Mouse (Mus musculus): ENCODE data around the gene Baiap2l2. TPM values are rescaled to one million over a fixed set of nuclear protein-coding genes. Genes with fewer than 3 reads are reported as not detected.
A peak's percentile ranks its signal among the peaks of the same experiment; 100 is the strongest.

Gene Baiap2l2
- under 1 TPM in 1 of 2 experiments, not detected in 1; 0.24 TPM for total RNA-seq (2021)
- 1.5 and 8.5 TPM in 2 replicates for polyA plus RNA-seq (2012; rRNA removed)
- long read RNA-seq, partial matches to known transcripts: 0 of 1 reads
- long read RNA-seq, other reads (novel, unspliced or antisense): 1 of 1 reads

DNA sequence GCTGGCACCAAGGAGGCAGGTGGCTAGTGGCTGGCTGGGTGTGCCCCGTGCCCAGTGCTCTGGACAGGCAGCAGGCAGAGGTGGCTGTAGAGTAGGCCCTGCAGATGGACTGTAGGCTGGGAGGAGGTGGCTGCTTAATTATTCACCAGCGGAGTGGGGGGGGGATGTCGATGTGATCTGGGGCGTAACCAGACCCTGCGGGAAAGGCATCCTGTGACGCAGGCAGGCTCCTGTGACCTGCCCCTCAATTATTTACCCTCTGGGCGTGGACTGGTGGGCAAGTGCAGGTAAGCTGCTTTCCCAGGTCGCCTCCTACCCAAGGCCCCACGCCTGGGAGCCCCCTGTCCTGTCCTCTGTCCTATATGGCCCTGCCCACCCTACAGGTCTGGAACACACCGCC lies at the start of gene Baiap2l2:
TSS of gene Baiap2l2 (minus strand) at position 139 of the 400 bp plus-strand sequence.
- no peak for DNase-seq

DNA sequence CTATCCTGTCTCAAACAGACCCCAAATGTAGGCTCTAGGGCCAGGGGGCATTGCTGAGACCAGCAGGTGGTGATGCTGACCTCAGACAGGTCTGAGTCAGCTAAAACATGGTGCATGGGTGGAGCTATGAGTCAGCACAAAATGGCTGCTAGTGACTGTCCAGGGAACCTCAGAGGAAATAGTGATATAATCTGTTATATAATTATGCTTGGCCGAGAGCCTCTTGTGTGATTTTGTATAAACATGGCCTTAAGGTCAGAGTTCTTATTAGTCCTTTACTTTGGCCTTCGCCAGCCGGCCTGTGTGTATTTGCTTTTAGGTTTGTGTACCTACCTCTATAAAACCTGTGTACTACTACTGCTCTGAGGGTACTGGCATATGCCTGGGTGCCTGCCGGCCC lies 48.1 kb upstream of the Baiap2l2 start:
- peak; percentile 56 for DNase-seq

DNA sequence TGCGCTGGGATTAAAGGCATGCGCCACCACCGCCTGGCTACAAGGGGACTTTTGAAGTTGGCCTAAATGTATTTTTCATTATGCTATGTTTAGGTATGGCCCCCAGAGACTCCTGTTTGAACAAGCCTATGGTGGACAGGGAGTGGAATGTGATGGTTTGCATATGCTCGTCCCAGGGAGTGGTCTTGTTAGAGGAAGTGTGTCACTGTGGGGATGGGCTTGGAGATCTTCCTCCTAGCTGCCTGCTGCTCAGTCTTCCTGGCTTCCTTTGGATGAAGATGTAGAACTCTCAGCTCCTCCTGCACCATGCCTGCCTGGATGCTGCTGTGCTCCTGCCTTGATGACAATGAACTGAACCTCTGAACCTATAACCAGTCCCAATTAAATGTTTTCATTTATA lies 45.2 kb upstream of the Baiap2l2 start:
- no peak for DNase-seq

- DNase-seq: no peak
These were observed 44.6 kb upstream of the Baiap2l2 start for GRCm38 (mm10) chr15:79329979-79330363.

GRCm38 (mm10) chr15:79329346-79329978 lies 44.1 kb upstream of the Baiap2l2 start:
- no peak for DNase-seq

GRCm38 (mm10) chr15:79328939-79329275 lies 43.6 kb upstream of the Baiap2l2 start:
- DNase-seq: no peak

DNA sequence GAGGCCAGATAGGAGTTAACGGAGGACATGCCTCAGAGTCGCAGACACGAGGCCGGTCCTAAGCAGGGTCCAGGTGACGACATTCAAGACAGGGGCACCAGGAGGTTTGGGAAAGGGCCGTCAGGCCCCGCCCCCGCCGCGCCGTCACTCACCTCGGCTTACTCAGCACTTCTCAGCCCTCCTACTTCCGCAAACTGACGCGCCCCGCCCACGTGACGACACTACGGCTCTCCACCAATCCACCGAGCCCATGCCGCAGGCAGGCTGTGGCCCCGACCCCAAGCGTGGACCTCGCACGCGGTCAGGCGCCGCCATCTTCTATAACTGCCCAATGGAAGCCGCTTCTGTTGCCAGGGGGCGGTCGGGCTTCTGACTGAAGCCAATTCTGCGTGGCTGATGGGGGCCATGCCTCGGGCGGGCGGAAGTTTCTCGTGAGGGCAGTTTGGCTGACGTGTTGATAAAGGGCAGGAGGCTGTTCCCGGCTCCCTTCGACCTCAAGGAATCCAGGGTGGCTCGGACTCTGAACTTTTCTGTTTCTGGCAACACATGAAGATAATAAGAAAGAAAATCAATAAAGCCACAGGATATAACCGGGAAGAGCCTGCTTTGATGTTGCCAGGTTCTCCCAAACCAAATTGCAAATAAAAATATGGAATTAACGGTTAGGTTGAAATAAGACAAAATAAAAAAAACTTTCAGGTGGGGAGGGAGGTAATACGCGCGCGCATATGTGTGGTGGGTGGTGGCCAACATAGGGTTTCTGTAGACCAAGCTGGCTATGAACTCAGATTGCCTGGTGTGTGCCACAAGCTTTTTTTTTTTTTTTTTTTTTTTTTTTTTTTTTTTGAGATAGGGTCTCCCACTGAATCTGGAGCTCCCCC lies 43.0 kb upstream of the Baiap2l2 start, which contains the start of gene Pla2g6:
TSS of gene Pla2g6 (minus strand) at position 333 of the 881 bp plus-strand sequence.
- DNase-seq: peak; percentile 99

- peak; percentile 67 for DNase-seq
These were observed 41.9 kb upstream of the Baiap2l2 start for GRCm38 (mm10) chr15:79326971-79327961.

- no peak for DNase-seq
These were observed 40.9 kb upstream of the Baiap2l2 start for GRCm38 (mm10) chr15:79326264-79326663.

- no peak for DNase-seq
These were observed 40.4 kb upstream of the Baiap2l2 start for GRCm38 (mm10) chr15:79325742-79326141.

DNA sequence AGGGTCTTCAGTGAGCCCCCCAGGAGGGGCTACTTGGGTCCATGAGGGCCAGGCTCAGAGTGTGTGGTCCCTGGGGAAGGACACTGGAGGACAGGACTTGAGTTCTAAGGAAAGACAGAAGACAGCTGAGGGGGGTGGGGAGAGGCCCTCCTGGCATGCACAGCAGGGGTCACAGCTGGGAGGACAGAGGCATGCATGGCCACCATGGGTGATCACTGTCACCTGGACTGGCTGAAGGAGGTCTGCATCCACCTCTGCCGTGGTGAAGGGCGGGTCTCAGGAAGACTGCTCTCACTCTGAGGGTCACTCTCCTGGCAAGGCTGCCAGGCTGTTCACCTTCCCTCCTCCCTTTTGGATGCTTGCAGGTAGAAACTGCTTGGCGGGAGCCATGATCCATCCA lies 39.0 kb upstream of the Baiap2l2 start:
- no peak for DNase-seq

- DNase-seq: no peak
These were observed 38.4 kb upstream of the Baiap2l2 start for GRCm38 (mm10) chr15:79323791-79324155.

DNA sequence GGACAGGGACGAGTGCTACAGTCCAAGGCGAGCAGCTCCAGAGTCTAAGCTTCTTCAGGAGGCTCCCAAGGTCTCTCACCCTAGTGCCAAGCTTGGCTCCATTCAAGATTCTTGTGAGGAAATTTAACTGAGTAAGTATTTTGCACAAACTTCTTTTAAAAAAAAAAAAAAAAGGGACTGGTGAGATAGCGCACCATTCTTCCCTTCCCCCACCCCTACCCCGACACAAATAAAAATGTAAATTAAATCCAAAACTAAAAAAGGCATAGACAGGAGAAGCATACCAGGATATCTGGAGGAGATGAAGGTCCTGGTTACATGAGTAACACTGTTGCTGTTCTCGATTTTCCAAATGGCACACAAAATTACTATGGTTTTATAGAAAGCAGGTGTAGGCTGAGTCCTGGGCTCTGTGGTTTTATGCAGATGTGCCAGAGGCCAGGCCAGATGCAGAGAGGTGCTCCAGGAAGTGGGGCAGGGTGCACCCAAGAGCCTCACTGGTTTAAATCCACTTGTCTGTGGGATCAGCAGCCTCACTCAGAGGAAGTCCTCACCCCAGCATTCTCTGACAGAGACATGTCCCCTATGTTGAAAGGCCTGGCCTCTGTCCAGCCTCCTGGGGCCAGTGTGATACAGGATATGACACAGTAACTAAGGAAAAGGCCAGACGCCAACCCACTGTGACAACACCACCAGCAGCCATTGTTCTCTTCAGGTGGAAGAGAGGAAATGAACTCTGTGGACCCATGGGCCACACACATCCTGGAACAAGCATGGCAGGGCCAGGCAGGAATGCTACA lies 37.9 kb upstream of the Baiap2l2 start:
- DNase-seq: peak; percentile 85

GRCm38 (mm10) chr15:79322281-79322990 lies 37.1 kb upstream of the Baiap2l2 start:
- DNase-seq: peak; percentile 48

- DNase-seq: no peak
These were observed 36.4 kb upstream of the Baiap2l2 start for GRCm38 (mm10) chr15:79321733-79322190.

DNA sequence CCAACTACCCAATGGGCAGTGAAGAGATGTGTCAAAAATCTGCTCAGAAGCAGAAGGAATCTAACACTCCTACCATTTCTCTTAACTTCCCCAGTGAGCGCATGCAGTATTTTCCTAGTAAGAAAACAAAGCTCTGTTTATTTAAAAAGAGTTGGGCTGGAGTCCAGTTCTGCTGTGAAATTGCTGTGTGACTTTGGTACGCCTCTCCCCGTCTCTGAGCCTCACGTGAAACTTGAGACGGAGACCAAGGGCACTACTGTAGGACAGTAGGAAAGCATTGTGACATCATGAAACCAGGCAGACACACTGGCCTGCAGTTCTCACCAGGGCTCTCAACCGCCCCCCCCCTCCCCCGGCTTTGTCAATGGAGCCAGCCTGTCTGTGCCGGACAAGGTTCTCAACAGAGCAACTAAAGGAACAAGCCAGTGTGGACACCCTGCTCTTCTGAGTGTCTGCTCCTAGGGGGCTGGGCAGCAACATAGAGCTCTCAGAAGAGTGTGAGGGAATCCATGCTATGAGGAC lies 28.6 kb upstream of the Baiap2l2 start:
- DNase-seq: no peak

GRCm38 (mm10) chr15:79307861-79308260 lies 22.5 kb upstream of the Baiap2l2 start:
- peak; percentile 27 for DNase-seq

DNA sequence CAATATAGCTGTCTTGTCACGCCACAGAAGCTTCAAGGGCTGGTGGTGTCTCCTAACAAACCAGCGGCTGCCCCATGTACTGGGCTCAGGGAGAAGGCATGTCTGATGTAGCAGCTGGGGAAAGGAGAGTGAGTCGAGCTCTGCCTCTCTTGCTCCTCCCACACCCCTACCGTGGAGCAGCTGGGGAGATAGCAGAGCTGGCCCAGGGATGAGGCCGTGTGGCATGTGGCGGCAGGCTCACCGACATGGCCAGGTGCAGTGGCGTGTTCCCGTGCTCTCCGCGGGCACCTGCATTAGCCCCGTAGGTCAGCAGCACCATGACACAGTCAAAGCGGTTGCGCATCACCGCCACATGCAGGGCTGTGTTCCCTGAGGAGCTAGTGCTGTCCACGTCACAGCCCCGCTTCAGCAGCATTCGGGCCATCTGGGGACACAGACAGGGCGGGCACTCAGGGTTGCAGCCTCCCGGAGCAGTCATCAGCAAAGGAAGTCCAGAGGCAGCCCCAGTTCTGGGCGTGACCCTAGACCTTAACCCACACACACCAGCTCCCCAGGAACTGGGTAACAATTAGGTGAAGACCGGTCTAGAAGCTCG lies 20.8 kb upstream of the Baiap2l2 start:
- DNase-seq: no peak

GRCm38 (mm10) chr15:79304832-79305231 lies 19.5 kb upstream of the Baiap2l2 start:
- no peak for DNase-seq

DNA sequence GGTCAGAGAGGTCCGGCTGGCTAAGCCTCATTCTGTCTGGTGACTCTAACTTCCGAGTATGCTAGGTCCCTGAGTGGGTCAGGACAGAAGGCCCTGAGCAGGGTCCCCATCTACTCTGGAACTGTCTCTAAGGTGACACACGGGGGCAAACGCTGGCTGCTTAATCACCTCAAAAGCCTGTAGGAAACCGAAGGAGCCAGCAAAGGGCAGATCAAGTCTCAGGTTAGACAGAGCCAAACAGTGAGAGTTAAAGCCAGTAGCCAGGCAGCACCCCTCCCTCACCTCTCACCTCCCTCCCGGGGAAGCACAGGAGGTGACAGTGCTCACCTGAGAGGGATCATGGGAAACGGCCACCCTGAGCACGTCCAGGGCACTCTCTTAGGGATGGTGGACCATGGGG lies 18.4 kb upstream of the Baiap2l2 start:
- DNase-seq: no peak

Measured in adrenal gland, adult 2 months (tissue).